Mouse (Mus musculus): ENCODE results near the gene Insrr.
A peak's percentile ranks its signal among the peaks of the same experiment; 100 is the strongest.
"Not testable (repeated sequence)": the region's sequence is repeated elsewhere in the genome, so short reads cannot be mapped to it uniquely, and the experiment has no call there.

Gene Insrr

DNA sequence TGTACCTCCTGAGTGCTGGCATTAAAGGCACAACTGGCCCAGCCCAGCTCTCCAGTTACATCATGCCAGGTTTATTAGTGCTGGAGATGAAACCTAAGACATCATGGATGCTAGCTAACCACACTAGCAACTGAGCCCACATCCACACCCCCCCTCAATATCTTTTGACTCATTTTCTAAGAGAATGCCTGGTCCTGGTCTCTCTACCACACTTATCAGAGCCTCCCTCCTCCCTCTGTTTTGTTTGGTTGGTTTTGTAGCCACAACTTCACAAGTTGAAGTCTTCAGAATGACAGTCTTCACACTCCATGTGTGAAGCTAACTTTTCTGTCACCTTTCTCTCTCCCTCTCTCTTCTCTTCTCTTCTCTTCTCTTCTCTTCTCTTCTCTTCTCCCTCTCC lies 44.1 kb downstream of the Insrr start:
- no peak for DNase-seq

DNA sequence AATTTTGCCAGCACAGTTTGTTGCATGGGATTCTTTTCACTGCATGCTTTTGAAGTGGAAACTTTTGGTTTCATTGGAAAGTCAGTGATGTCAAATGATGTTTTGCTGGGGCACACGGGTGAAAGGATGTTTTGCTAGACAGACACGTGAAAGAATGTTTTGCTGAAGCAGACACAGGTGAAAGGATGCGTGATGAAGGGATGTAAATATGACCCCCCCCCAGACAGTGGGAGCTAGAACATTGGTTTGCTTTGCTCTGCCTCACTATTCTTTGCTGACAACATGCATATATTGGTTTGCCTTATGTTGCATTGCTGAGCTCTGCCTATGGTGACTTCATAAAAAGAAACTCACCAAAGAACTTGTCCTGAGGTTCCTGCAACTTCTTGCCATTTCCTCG lies 48.2 kb downstream of the Insrr start:
- no peak for DNase-seq

DNA sequence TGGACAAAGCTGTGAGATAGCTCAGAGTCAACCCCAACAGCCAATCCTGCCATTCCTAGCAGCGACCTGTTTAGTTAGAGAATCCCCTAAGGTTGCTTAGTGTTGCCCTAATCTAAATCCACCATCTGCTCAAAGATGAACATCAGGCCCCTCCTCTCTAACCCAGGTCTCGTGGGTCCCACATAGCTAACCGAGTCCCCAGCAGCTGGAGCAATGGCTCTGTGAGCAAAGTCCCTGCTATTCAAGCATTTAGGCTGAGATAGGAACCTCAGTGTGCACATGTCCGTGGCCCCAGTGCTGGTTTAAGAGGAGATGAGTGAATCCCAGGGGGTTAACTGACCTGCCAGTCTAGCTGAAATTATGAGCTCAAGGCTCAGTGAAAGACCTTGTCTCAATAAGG lies 49.4 kb downstream of the Insrr start:
- DNase-seq, result peak; percentile 49

DNA sequence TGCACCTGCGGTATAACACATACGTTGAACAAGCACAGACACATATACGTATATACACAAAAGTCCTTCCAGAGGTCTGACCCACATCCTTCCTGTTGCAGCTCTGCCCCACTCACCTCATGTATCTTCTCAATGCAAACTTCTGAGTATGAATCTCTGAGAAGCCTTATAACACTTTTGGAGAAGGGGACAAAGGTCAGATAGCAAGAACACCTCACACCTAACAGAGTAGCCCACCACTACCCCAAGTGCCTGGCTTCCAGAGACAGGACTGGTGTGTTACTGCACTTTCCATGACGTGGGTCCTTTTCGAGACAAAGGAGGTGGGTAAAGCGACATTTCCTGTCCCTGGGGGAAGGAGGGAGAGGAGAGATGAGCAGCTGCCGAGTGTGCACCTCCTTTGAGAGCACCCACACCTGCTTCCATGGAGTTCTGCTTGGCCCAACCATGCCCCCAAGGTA lies 49.9 kb downstream of the Insrr start, which contains the start of gene Sh2d2a:
Sh2d2a (plus strand) TSS at position 106 of the 461 bp plus-strand sequence.
- peak; percentile 86 for DNase-seq

DNA sequence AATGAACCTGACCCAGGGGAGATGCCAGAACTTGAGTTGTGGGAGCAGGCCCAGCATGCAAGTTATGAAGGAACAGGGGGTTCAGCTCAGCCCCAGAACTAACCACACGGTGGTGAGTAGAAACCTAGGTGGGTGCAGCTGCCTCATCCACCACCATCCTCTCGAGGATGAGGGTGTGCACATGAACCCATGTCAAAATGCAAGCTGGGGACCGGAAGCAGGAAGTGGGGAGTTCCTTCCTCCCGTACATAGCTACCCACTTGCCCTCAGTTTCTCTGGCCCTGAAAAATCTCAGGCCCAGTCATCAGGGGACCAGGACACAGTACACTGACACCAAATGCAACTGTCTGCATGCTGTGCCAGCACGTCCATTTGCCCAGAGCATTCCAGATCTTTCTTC lies 50.9 kb downstream of the Insrr start:
- DNase-seq, result peak; percentile 85

DNA sequence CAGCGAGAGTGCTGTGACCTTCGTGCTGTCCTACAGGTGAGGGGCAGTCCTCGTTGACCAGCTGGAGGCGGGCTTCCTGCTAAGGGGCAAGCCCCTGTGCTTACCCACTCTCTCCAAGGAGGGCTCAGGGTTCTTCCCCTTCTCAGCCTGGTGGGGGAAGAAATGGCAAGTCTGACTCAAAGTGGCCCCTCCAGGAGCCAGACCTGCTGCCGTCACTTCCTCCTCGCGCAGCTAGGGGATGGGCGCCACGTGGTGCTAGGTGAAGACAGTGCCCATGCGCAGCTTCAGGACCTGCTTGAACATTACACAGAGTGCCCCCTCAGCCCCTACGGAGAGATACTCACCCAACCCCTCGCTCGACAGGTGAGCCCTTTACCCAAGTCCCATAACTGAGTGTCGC lies 52.4 kb downstream of the Insrr start:
- no peak for DNase-seq

DNA sequence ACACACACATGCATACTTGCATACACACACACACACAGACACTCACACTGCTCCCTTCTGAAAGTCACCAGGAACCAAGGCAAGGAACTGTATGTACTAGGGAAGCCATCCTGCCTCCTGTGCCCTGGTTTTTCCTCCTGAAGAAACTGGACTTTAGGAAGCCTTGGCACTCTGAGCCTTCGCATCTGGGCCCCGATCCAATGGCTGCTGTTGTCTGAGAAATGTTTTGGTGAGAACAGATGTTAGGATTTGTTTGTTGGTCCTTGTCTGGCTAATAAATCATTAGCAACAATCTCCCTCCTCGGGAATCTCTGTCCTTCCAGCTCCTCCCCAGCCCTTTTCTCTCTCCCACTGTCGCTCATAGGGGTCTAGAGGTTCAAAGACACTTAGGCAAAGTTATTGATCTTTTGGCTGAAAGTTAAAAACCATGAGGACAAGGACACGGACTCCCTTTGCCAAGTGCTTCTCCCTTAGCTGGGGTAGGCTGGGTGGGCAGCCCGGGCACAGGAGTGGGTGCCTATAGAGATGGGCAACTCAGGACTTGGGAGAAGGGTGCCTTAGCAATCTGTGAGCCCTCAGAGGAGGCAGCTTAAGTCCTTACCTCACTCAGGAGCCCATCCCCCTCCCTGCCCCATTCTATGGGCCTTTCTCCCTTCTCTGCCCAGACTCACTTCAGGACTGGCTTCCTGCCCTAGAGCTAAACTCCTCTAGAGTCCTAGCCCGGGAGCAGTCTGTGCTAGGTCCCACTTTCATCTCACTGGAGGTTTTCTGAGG lies 58.2 kb downstream of the Insrr start:
- DNase-seq, result no peak

DNA sequence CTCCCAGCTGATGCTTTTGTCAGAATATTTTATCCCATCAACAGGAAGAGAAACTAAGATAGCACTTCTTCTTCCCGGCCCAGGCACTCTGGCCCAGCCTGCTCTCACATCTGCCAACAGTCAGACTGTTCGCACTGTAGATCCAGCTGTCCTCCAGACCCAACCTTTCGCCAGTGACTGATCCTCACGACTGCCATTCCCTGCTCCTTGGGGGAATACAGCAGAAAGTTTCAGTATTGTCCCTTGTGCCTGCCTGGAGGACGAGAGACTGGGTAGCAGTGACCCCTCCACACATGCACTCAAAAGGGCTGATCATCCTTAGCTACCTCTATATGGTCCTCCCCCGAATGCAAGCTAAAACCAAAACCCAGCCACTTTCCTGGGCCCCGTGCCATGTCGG lies 59.2 kb downstream of the Insrr start:
- no peak for DNase-seq

DNA sequence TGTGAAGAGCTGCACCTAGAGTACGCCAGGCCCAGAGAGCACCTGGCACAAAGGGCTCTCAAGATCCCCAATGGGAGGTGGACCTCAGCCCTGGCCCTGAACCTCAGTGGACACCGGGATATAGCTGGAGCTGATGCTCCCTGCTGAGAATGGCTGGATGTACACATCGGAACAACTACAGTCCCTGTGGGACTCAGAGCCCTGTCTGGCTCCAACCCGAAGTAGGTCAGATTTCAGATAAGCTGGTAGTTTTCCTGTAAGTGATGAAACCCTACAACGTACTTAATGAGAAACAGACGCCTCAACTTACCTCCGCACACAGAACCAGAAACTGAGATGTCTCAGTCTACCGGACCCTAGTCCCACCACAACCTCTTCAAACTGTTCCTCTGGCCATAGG lies 60.9 kb downstream of the Insrr start:
- no peak for DNase-seq

DNA sequence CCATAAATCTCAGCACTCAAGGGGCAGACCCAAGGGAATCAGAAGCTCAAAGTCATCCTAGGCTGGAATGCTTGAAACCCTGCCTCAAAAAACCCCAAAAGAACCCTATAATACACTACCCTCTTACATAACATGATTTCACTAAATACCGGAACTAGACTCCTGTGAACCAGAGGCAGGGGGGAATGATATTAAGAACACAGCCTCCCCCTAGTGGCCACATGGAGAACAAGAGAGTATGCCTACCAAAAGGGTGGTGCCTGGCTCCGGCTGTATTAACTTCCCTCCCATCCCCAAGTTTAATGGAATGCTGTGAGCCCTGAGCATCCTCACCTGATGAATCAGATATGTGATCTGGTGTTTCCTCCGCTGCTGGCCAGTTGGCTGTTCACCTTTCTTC lies 63.1 kb downstream of the Insrr start:
- peak; percentile 74 for DNase-seq

DNA sequence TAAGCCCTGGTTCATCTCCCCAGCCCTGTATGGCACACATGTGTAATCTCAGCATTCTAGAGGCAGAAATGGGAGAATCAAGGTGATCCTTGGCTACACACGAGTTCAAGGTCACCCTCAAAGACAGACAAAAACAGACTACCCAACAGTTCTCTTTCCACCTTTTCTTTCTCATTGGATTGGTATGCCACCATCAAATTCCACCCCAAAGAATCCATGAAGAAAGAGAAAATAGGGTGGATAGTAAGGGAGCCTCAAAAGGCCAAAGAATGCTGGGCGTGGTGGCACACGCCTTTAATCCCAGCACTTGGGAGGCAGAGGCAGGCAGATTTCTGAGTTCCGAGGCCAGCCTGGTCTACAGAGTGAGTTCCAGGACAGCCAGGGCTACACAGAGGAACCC lies 67.4 kb downstream of the Insrr start:
- not testable (repeated sequence) for DNase-seq
